Mouse (Mus musculus) bone marrow macrophage, adult 2 months (primary cell): ENCODE data around the gene Cyb5b.

Experiments used
- CTCF ChIP-seq: IDR thresholded peaks from 2 replicates; pipeline ENCODE4 v1.5.1; 2012; ENCODE audit warnings: low read depth, mild to moderate bottlenecking, low read length, moderate library complexity
- POLR2A ChIP-seq: IDR thresholded peaks from 2 replicates; pipeline ENCODE4 v1.6.1; 2012; ENCODE audit warnings: mild to moderate bottlenecking, low read depth, low read length, borderline replicate concordance

- TF ChIP-seq POLR2A, result no peak
- no peak for TF ChIP-seq CTCF
Measured at GRCm38 (mm10) chr8:107172152-107172551, 21.7 kb downstream of the Cyb5b start.
